Mouse (Mus musculus) frontal cortex, postnatal 25 days (tissue): Measurements from ENCODE around the gene Nlrp4a.
"Not testable (repeated sequence)": the region's sequence is repeated elsewhere in the genome, so short reads cannot be mapped to it uniquely, and the experiment has no call there.

Experiments
- DNase-seq, 2 experiments: peaks; one replicate each; pipeline ENCODE4 v3.0.0; 2022; ENCODE audit warnings: low spot score in 2 of 2

Gene Nlrp4a

GRCm38 (mm10) chr7:26434813-26435212 lies at the start of gene Nlrp4a:
Gene Nlrp4a, plus strand, starts transcription at chr7:26435113.
- no peak for DNase-seq

GRCm38 (mm10) chr7:26386691-26387090 lies 48.2 kb upstream of the Nlrp4a start:
- DNase-seq = not testable (repeated sequence)

GRCm38 (mm10) chr7:26391137-26391536 lies 43.8 kb upstream of the Nlrp4a start:
- DNase-seq = not testable (repeated sequence)

GRCm38 (mm10) chr7:26391811-26392210 lies 43.1 kb upstream of the Nlrp4a start:
- DNase-seq = not testable (repeated sequence)

- DNase-seq = not testable (repeated sequence)
Observed at GRCm38 (mm10) chr7:26403600-26403999, 31.3 kb upstream of the Nlrp4a start, which contains the start of gene Nlrp9c. Gene Nlrp9c, minus strand, starts transcription at chr7:26403700.

GRCm38 (mm10) chr7:26476690-26477089 lies 41.8 kb downstream of the Nlrp4a start:
- no peak for DNase-seq

- DNase-seq = not testable (repeated sequence)
Observed at GRCm38 (mm10) chr7:26489514-26489913, 54.6 kb downstream of the Nlrp4a start.
